Mouse (Mus musculus) cerebellum, adult 2 months (tissue): ENCODE data around the gene Dnah7c.

ENCODE experiments used
- CTCF ChIP-seq: fragments of 200-500 bp; IDR thresholded peaks from 2 replicates; pipeline ENCODE4 v1.5.1; 2011; ENCODE audit warnings: low read depth, mild to moderate bottlenecking, control low read depth, low read length, moderate library complexity, borderline replicate concordance; ENCODE audit not compliant: insufficient read depth
- POLR2A ChIP-seq: fragments of 200-500 bp; IDR thresholded peaks from 2 replicates; pipeline ENCODE4 v1.6.1; 2011; ENCODE audit warnings: low read length, control low read depth, borderline replicate concordance; ENCODE audit not compliant: insufficient read depth

GRCm38 (mm10) chr1:46853317-46854035 lies 428.1 kb downstream of the Dnah7c start:
- TF ChIP-seq POLR2A, result peak; percentile 89
- no peak for TF ChIP-seq CTCF
